Mouse (Mus musculus): ENCODE measurements at regions not wholly inside any gene's neighbourhood (a gene's known extent, or its start where the extent isn't known, plus 50 kb on each side); places are given as distances from the start of the nearest gene placed in this dataset.
"Not testable (repeated sequence)": the region's sequence is repeated elsewhere in the genome, so short reads cannot be mapped to it uniquely, and the experiment has no call there.

DNA sequence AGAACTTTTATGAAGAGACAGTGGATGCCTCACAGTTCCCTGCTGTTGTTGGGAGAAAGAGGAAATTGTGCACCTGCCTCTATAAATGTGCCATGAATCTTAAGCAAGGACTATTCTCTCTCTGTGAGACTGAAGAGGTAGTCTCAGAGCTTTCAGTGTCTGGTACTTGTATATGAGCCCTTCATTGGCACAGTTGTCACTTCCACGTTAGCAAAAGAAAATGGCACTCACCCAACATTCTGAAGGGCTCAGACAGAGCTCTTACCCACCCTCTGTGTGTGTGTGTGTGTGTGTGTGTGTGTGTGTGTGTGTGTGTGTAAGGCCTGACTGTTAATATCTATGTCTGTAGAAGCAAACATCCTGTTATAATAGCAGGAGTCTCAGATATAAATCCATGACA lies 75.6 kb upstream of the Lhfpl3 start:
- peak in 1 of 2 experiments; percentile 2 for DNase-seq (ENCODE audit: low spot score in 2 of 2)
- intact Hi-C loops (cut with DNase I) = no loop called here

DNA sequence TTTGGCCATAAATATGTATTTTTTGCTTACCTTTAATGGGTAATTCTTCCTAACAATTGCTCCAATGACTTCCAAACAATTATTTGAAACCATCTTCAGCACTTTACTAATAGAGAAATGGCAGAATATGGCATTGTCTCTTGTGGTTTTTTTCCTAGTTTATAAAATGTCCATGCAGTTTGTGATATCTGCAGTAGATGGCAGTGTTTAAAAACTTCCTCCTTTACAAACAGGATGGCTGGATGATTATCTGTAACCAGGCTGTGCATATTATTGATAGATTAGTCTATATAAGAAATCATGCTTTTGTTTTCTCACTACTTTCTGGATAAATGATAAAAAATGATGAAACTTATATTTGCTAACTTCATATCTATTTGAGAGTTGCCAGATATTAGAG lies 91.0 kb upstream of the Orc5 start:
- intact Hi-C loops (cut with DNase I) = loop anchor here (5.0 kb wide), 2 partner anchors 586 to 641 kb away; no protein-coding TSS in a partner anchor
- peak; percentile 4 to 5 for DNase-seq (ENCODE audit: low spot score in 2 of 2)

DNA sequence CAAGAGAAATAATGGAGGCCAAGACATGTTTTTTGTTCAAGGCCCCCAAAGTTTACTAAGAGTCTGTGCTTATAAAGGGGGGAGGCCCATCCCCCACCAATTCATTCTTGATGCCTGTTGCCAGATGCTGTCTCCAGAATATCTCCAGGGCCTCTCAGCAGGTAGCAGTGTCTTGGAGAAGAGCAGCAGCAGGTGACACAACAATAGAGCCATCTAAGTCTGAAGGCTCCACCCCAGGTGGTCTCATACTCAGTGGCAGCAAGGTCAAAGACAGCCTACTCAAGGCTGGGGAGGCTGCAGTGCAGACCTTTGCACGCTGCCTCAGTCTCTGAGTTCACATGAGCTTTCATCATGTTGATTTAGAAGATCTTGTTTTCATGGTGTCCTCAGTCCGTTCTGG lies 66.8 kb upstream of the Orc5 start:
- intact Hi-C loops (cut with DNase I); DNase-seq (ENCODE audit: low spot score in 2 of 2): not testable (repeated sequence)
